Comparison of ENCODE assay signal across 8 mouse cellular contexts in genomic region chr7:28393272-28393951, GRCm38 (mm10). TPM values are rescaled to one million over a fixed set of nuclear protein-coding genes. Genes with fewer than 3 reads are reported as not detected.
A peak's percentile ranks its signal among the peaks of the same experiment; 100 is the strongest.
DNase-seq lines count a peak whose midpoint lies in the region; ATAC-seq and TF ChIP-seq lines count a peak whose summit lies in the region.

No protein-coding gene starts in this region.

- no peak for TF ChIP-seq POLR2A in embryonic fibroblast, embryonic 13.5 days (IDR thresholded peaks at IDR 0.05; ENCODE audit: low read depth, low read length)

- H3K27me3 ChIP-seq in neural tube, embryonic 11.5 days (ENCODE audit: control insufficient read depth, insufficient read depth, low read length) = no peaks in the 10 kb centered on the region
- no peaks in the 10 kb centered on the region for H3K27me3 ChIP-seq in intestine, embryonic 16.5 days (replicated peaks; ENCODE audit: control insufficient read depth, insufficient read depth, low read length)
- no peaks in the 10 kb centered on the region for H3K27me3 ChIP-seq in neural tube, embryonic 15.5 days (replicated peaks)

- no peak for TF ChIP-seq CTCF in embryonic fibroblast, embryonic 13.5 days (IDR thresholded peaks at IDR 0.05; ENCODE audit: borderline replicate concordance, insufficient read depth, low read length)

- no peak for DNase-seq in neural tube, embryonic 11.5 days (ENCODE audit: low spot score)
- no peak for DNase-seq in neural tube, embryonic 10.5 days (ENCODE audit: extremely low spot score, low spot score)
- no peak for DNase-seq in cerebellum, adult 11 months
- DNase-seq in T-cell, adult 2 months (ENCODE audit: low spot score) = no peak
- DNase-seq in right cerebral cortex, postnatal 4 days = no peak

- H3K36me3 ChIP-seq in neural tube, embryonic 11.5 days (ENCODE audit: control insufficient read depth, insufficient read depth, low read length) = peaks cover 19% of the 10 kb centered on the region
- H3K36me3 ChIP-seq in intestine, embryonic 16.5 days (ENCODE audit: control insufficient read depth, insufficient read depth, low read length) = peaks cover 16% of the 10 kb centered on the region
- H3K36me3 ChIP-seq in neural tube, embryonic 15.5 days = peaks cover 54% of the 10 kb centered on the region

- peaks cover 8% of the 10 kb centered on the region for H3K4me1 ChIP-seq in neural tube, embryonic 11.5 days (ENCODE audit: control insufficient read depth, insufficient read depth, low read length)
- no peaks in the 10 kb centered on the region for H3K4me1 ChIP-seq in embryonic fibroblast, embryonic 13.5 days (ENCODE audit: control insufficient read depth, insufficient read depth, low read length)
- H3K4me1 ChIP-seq in intestine, embryonic 16.5 days (ENCODE audit: control insufficient read depth, insufficient read depth, low read length) = peaks cover 12% of the 10 kb centered on the region
- peaks cover 24% of the 10 kb centered on the region for H3K4me1 ChIP-seq in neural tube, embryonic 15.5 days

- no peak overlapping the region for H3K27ac ChIP-seq in neural tube, embryonic 11.5 days (ENCODE audit: low read depth, low read length)
- 0 out of 2 replicates have a peak overlapping the region, but pooled peaks have one; percentile 4 for H3K27ac ChIP-seq in embryonic fibroblast, embryonic 13.5 days (ENCODE audit: insufficient read depth, low read length)
- H3K27ac ChIP-seq in intestine, embryonic 16.5 days (ENCODE audit: low read length) = peak overlapping the region; percentile 53
- H3K27ac ChIP-seq in neural tube, embryonic 15.5 days (replicated peaks) = peak overlapping the region; percentile 86

- ATAC-seq in neural tube, embryonic 11.5 days (ENCODE audit: insufficient read depth, low FRiP score, low TSS enrichment) = no peak
- ATAC-seq in intestine, embryonic 16.5 days = no peak
- ATAC-seq in neural tube, embryonic 15.5 days (ENCODE audit: low FRiP score) = no peak; the same call in 1 of the 2 replicates

- H3K9ac ChIP-seq in neural tube, embryonic 11.5 days (ENCODE audit: low read length) = peak overlapping the region; percentile 75
- H3K9ac ChIP-seq in intestine, embryonic 16.5 days (ENCODE audit: low read depth, low read length) = peak overlapping the region; percentile 80
- peak overlapping the region; percentile 89 for H3K9ac ChIP-seq in neural tube, embryonic 15.5 days (replicated peaks)

- peak overlapping the region; percentile 81 for H3K4me2 ChIP-seq in neural tube, embryonic 11.5 days (ENCODE audit: low read depth)
- H3K4me2 ChIP-seq in intestine, embryonic 16.5 days (ENCODE audit: low read depth, low read length) = peak overlapping the region; percentile 92
- peak overlapping the region; percentile 93 for H3K4me2 ChIP-seq in neural tube, embryonic 15.5 days

- H3K9me3 ChIP-seq in neural tube, embryonic 11.5 days (ENCODE audit: control insufficient read depth, low read length) = no peaks in the 10 kb centered on the region
- no peaks in the 10 kb centered on the region for H3K9me3 ChIP-seq in intestine, embryonic 16.5 days (ENCODE audit: control insufficient read depth, low read length)
- no peaks in the 10 kb centered on the region for H3K9me3 ChIP-seq in neural tube, embryonic 15.5 days (replicated peaks)

- WGBS in neural tube, embryonic 11.5 days = 7% methylated on average over 22 of the region's 22 CpGs
- WGBS in intestine, embryonic 16.5 days = 5% methylated on average over 22 of the region's 22 CpGs
- WGBS in neural tube, embryonic 15.5 days = 5% methylated on average over 22 of the region's 22 CpGs

- H3K4me3 ChIP-seq in neural tube, embryonic 11.5 days (ENCODE audit: low read depth, low read length) = peak overlapping the region; percentile 83
- H3K4me3 ChIP-seq in embryonic fibroblast, embryonic 13.5 days (ENCODE audit: insufficient read depth, low read length) = peak overlapping the region; percentile 80
- H3K4me3 ChIP-seq in intestine, embryonic 16.5 days (ENCODE audit: low read length) = peak overlapping the region; percentile 71
- H3K4me3 ChIP-seq in neural tube, embryonic 15.5 days (replicated peaks) = peak overlapping the region; percentile 99

RNA-seq across cellular contexts. Expression of gene Paf1, which starts 0.7 kb away (rescaled TPM):
- 71.7 and 78.0 TPM in 2 replicates for polyA plus RNA-seq in neural tube, embryonic 11.5 days (2014; fragmentation: Nextera tagmentation; extraction: Ambion mirVana)
- polyA plus RNA-seq in embryonic fibroblast, embryonic 13.5 days (2011; ENCODE audit: insufficient read length, low read depth, missing spikeins) = 73.5 and 82.5 TPM in 2 replicates
- 69.2 and 78.7 TPM in 2 replicates for polyA plus RNA-seq in intestine, embryonic 16.5 days (2015; fragmentation: Nextera tagmentation; extraction: Ambion mirVana)
- polyA plus RNA-seq in neural tube, embryonic 15.5 days (2015; fragmentation: Nextera tagmentation; extraction: Ambion mirVana) = 89.3 and 96.0 TPM in 2 replicates

RNA-seq across cellular contexts. Expression of gene Med29, which starts 0.9 kb away (rescaled TPM):
- polyA plus RNA-seq in neural tube, embryonic 11.5 days (2014; fragmentation: Nextera tagmentation; extraction: Ambion mirVana) = 45.8 and 48.8 TPM in 2 replicates
- polyA plus RNA-seq in embryonic fibroblast, embryonic 13.5 days (2011; ENCODE audit: insufficient read length, low read depth, missing spikeins) = 18.2 and 19.4 TPM in 2 replicates
- 52.6 and 53.9 TPM in 2 replicates for polyA plus RNA-seq in intestine, embryonic 16.5 days (2015; fragmentation: Nextera tagmentation; extraction: Ambion mirVana)
- 48.4 and 50.0 TPM in 2 replicates for polyA plus RNA-seq in neural tube, embryonic 15.5 days (2015; fragmentation: Nextera tagmentation; extraction: Ambion mirVana)

RNA-seq across cellular contexts. Expression of gene Zfp36, which starts 13.4 kb away (rescaled TPM):
- polyA plus RNA-seq in neural tube, embryonic 11.5 days (2014; fragmentation: Nextera tagmentation; extraction: Ambion mirVana) = 4.3 and 5.1 TPM in 2 replicates
- polyA plus RNA-seq in embryonic fibroblast, embryonic 13.5 days (2011; ENCODE audit: insufficient read length, low read depth, missing spikeins) = 23.4 and 27.4 TPM in 2 replicates
- polyA plus RNA-seq in intestine, embryonic 16.5 days (2015; fragmentation: Nextera tagmentation; extraction: Ambion mirVana) = 37.3 and 43.6 TPM in 2 replicates
- polyA plus RNA-seq in neural tube, embryonic 15.5 days (2015; fragmentation: Nextera tagmentation; extraction: Ambion mirVana) = 4.2 and 7.5 TPM in 2 replicates

RNA-seq across cellular contexts. Expression of gene Plekhg2, which starts 21.0 kb away (rescaled TPM):
- 50.5 and 54.5 TPM in 2 replicates for polyA plus RNA-seq in neural tube, embryonic 11.5 days (2014; fragmentation: Nextera tagmentation; extraction: Ambion mirVana)
- 66.5 and 68.5 TPM in 2 replicates for polyA plus RNA-seq in embryonic fibroblast, embryonic 13.5 days (2011; ENCODE audit: insufficient read length, low read depth, missing spikeins)
- 37.9 and 38.2 TPM in 2 replicates for polyA plus RNA-seq in intestine, embryonic 16.5 days (2015; fragmentation: Nextera tagmentation; extraction: Ambion mirVana)
- 21.4 and 26.5 TPM in 2 replicates for polyA plus RNA-seq in neural tube, embryonic 15.5 days (2015; fragmentation: Nextera tagmentation; extraction: Ambion mirVana)

RNA-seq across cellular contexts. Expression of gene Rps16, which starts 43.0 kb away (rescaled TPM):
- 780 and 827 TPM in 2 replicates for polyA plus RNA-seq in neural tube, embryonic 11.5 days (2014; fragmentation: Nextera tagmentation; extraction: Ambion mirVana)
- polyA plus RNA-seq in embryonic fibroblast, embryonic 13.5 days (2011; ENCODE audit: insufficient read length, low read depth, missing spikeins) = 997 and 1,079 TPM in 2 replicates
- 977 and 1,010 TPM in 2 replicates for polyA plus RNA-seq in intestine, embryonic 16.5 days (2015; fragmentation: Nextera tagmentation; extraction: Ambion mirVana)
- polyA plus RNA-seq in neural tube, embryonic 15.5 days (2015; fragmentation: Nextera tagmentation; extraction: Ambion mirVana) = 467 and 619 TPM in 2 replicates
